Mouse (Mus musculus): ENCODE data around the gene Nup62cl.

Gene Nup62cl

GRCm38 (mm10) chrX:140062135-140062975 is at the start of gene Nup62cl, which contains the start of gene Pih1h3b:
Nup62cl (minus strand) TSS chrX:140062712.
Pih1h3b (plus strand) TSS chrX:140062879.
- peak; percentile 84 to 86 for DNase-seq (ENCODE audit: inconsistent age in 2 of 2, low spot score in 1 of 2)

- DNase-seq (ENCODE audit: inconsistent age in 2 of 2, low spot score in 1 of 2) = peak in 1 of 2 experiments; percentile 16
Measured at GRCm38 (mm10) chrX:140094066-140094465, 31.6 kb upstream of the Nup62cl start.

GRCm38 (mm10) chrX:140082535-140082934 is 20.0 kb upstream of the Nup62cl start:
- DNase-seq (ENCODE audit: inconsistent age in 2 of 2, low spot score in 1 of 2) = no peak

GRCm38 (mm10) chrX:140060886-140061874 is 1.3 kb downstream of the Nup62cl start:
- peak; percentile 13 to 34 for DNase-seq (ENCODE audit: inconsistent age in 2 of 2, low spot score in 1 of 2)

- no peak for DNase-seq (ENCODE audit: inconsistent age in 2 of 2, low spot score in 1 of 2)
Measured at GRCm38 (mm10) chrX:139998691-139999065, 63.8 kb downstream of the Nup62cl start.

DNA sequence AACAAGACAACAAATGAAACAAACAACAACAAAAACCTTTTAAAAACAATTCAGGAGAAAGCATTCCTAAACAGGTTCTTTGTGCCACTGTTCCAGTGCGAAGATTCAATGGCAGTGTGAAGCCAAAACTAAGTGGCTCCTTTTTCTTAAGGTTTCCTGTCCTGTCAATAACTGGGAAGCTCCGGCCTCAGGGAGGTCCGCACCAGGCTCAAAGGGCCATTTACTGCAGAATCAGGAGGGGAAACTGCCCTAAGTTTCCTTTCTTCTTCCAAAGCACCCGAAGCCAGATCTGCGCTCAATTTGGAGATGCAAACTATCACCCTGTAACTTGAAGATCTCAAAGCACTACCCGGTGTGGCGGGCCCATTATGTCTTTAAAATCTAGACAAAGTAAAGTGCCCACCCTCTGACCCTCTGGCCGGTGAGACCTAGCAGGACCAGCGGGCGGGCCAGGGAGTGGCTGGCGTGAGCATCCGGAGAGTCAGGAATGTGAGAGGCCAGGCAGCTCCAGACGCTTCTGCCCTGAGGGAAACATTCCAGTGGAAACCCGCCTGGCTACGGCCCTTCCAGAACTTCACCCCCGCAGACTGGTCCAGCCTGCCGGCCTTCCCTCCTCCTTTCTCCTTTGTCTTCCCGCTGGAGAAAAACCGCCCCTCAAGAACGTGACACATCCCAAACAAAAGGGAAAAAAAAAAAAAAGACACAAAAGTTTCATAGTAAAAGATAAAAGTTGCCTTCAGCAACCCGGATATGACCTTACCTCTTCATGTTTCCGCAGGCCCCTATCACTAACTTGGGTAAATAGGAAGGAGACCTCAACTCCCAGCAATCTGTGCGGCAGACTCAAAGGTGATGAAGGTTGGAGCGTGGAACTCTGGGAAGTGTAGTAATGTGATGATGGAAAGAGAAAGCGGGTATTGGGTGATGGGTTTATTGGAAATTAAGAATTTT is 64.5 kb downstream of the Nup62cl start, which contains the start of gene Rbm41:
Gene Rbm41, minus strand, starts transcription at position 856 of the 951 bp plus-strand sequence.
- DNase-seq (ENCODE audit: inconsistent age in 2 of 2, low spot score in 1 of 2) = peak; percentile 40 to 73

GRCm38 (mm10) chrX:139982115-139982514 is 80.4 kb downstream of the Nup62cl start:
- no peak for DNase-seq (ENCODE audit: inconsistent age in 2 of 2, low spot score in 1 of 2)

Data from adrenal gland, adult (tissue).